In genomic region chr9:65742777-65743176, GRCm38 (mm10) we compare ENCODE assay signal across 17 mouse cellular contexts.
"Had no signal": no experiment of that assay in that cellular context is flagged by ENCODE, and none has a peak within 500 bp of the region (broad histone marks: within the 10 kb centered on the region; RNA-seq: fewer than 3 reads in every experiment).

No protein-coding gene starts in this region.

- DNase-seq: kidney, adult 18-20 months; kidney, postnatal 10 days; kidney, postnatal 4 days; lung, adult 2 months; right cerebral cortex, postnatal 14 days; thymus, adult 2 months; thymus, postnatal 25 days had no signal

- H3K4me3 ChIP-seq: left cerebral cortex, adult 2 months; limb, embryonic 10.5 days; liver, embryonic 15.5 days; megakaryocyte, embryonic 14.5 days; myocyte; neural tube, embryonic 12.5 days; stomach, embryonic 15.5 days had no signal

- H3K27ac ChIP-seq: left cerebral cortex, adult 2 months; limb, embryonic 10.5 days; liver, embryonic 15.5 days; macrophage; neural tube, embryonic 12.5 days; stomach, embryonic 15.5 days had no signal

- H3K4me2 ChIP-seq: liver, embryonic 11.5 days; liver, embryonic 15.5 days; neural tube, embryonic 12.5 days; stomach, embryonic 15.5 days had no signal

- H3K36me3 ChIP-seq: liver, embryonic 15.5 days; neural tube, embryonic 12.5 days; stomach, embryonic 15.5 days had no signal

- H3K9me3 ChIP-seq: limb, embryonic 10.5 days; liver, embryonic 15.5 days; megakaryocyte, embryonic 14.5 days; neural tube, embryonic 12.5 days; stomach, embryonic 15.5 days had no signal

- ATAC-seq: lung, postnatal 0 days had no signal

- H3K27me3 ChIP-seq: liver, embryonic 15.5 days; megakaryocyte, embryonic 14.5 days; neural tube, embryonic 12.5 days; stomach, embryonic 15.5 days had no signal

- H3K9ac ChIP-seq: liver, embryonic 15.5 days; neural tube, embryonic 12.5 days; stomach, embryonic 15.5 days had no signal
